Mouse (Mus musculus) heart, embryonic 16.5 days (tissue): ENCODE measurements around the gene Nckap5. TPM values are rescaled to one million over a fixed set of nuclear protein-coding genes. Genes with fewer than 3 reads are reported as not detected.

Experiments
- ATAC-seq: fragments of 200-750 bp; cut with Nextera tagmentation; replicated peaks from 2 replicates; pipeline ENCODE4 v1.8.0; 2017; ENCODE audit warnings: moderate number of reproducible peaks; ENCODE audit not compliant: insufficient read depth, low FRiP score; ENCODE audit errors: extremely low read depth
- H3K27ac ChIP-seq: fragments of 300-500 bp; sonication (generic); 2 replicates; pipeline ENCODE4 v1.5.1; 2014; ENCODE audit warnings: mild to moderate bottlenecking, low read length, control low read depth, moderate library complexity
- H3K27me3 ChIP-seq: fragments of 300-500 bp; sonication (generic); 2 replicates; pipeline ENCODE4 v1.6.1; 2014; ENCODE audit warnings: low read length, mixed read lengths; ENCODE audit not compliant: control insufficient read depth, insufficient read depth
- H3K36me3 ChIP-seq: fragments of 300-500 bp; sonication (generic); 2 replicates; pipeline ENCODE4 v1.6.1; 2014; ENCODE audit not compliant: control insufficient read depth, insufficient read depth
- H3K4me1 ChIP-seq: fragments of 300-500 bp; sonication (generic); 2 replicates; pipeline ENCODE4 v1.6.1; 2014; ENCODE audit warnings: low read length, mixed read lengths; ENCODE audit not compliant: control insufficient read depth, insufficient read depth
- H3K4me2 ChIP-seq: fragments of 300-500 bp; sonication (generic); 2 replicates; pipeline ENCODE4 v1.6.1; 2014; ENCODE audit warnings: low read depth, mild to moderate bottlenecking, control low read depth, low read length
- H3K4me3 ChIP-seq: fragments of 300-500 bp; sonication (generic); 2 replicates; pipeline ENCODE4 v1.5.1; 2014; ENCODE audit warnings: mild to moderate bottlenecking, control low read depth, low read length
- H3K9ac ChIP-seq: fragments of 300-500 bp; sonication (generic); 2 replicates; pipeline ENCODE4 v1.6.1; 2014; ENCODE audit warnings: low read length, control low read depth
- H3K9me3 ChIP-seq: fragments of 300-500 bp; sonication (generic); replicated peaks from 2 replicates; pipeline ENCODE4 v1.6.1; 2016; ENCODE audit warnings: low read length; ENCODE audit not compliant: control insufficient read depth
- WGBS: fragments of 180-500 bp; shearing (Covaris S2); extraction: QIAGEN DNeasy Blood & Tissue Kit; methylation state at CpG from one replicate; pipeline ENCODE4 v1.1.7; 2014; 5-methylcytosine and 5-hydroxymethylcytosine counted together
- polyA plus RNA-seq: library from polyadenylated mRNA; unstranded; fragments of >200 nt; fragmentation: Nextera tagmentation; extraction: Ambion mirVana; gene quantifications from 2 replicates; pipeline ENCODE4 v1.2.1, GENCODE M21; 2015

The Nckap5 gene
- polyA plus RNA-seq, 1 experiment from 2014 or later = 8.0 TPM

DNA sequence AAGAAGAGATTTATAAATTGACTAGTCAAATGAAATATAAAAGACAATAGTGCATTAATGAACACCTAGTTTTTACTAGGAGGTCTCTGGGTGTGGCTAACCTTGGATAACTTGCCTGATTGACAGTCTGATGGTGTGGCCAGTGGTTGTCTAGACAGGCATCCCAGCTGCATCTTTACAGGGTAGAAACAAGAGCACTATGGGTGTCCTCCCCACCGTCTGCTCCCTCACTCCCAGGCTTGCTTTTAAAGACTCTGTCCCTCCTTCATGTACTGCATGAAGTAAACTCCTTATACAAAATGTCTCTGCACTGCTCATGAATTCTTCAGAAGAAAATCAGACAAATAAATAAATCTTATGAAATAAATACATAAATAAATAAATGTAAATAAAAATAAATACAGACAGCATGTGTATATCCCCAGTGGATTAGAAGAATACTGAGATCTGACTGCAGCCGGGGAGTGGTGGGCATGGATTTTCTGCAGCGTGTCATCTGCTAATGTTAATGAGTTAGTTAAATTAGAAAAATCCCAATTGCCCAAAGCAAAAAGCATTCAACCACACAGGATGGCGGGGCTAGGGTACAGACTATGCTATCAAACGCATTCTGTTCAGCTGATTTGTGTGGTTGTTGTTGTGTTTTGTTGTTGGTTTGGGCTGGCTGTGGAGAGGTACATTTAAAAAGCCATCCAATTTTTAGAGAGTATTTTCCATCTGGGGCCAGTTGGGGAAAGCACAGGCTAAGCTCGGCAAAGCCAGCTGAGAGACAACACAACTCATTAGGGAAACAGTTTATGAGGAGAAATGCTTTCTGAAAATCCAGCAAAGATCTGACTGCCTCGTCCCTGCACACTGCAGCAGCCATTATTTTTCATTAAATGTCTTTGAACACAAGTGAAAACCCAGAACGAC is 130.3 kb downstream of the Nckap5 start:
- no peaks in the 10 kb centered on the region for H3K4me1 ChIP-seq
- WGBS = 78% methylated on average over 8 of the region's 8 CpGs
- no peak overlapping the region for H3K9ac ChIP-seq
- H3K4me2 ChIP-seq = no peak overlapping the region
- no peaks in the 10 kb centered on the region for H3K9me3 ChIP-seq
- H3K27me3 ChIP-seq = no peaks in the 10 kb centered on the region
- H3K4me3 ChIP-seq = no peak overlapping the region
- H3K36me3 ChIP-seq = no peaks in the 10 kb centered on the region
- ATAC-seq = no peak
- no peak overlapping the region for H3K27ac ChIP-seq

DNA sequence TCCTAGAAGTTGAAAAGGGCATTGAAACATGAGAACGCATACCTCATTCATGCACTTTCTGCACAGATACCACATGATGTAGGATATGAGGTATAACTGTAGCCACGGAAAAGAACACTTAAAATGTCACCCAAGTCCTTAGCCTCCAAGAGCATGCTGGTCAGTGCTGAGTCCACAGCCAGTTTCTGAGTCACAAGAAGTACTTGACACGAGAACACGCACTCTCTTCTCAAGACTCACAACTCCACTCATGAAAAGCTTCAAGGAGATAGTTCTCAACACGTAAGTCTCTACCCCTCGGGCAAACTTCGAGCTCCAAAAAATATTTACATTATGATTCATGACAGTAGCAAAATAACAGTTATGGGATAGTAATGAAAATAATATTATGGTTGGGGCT is 137.0 kb downstream of the Nckap5 start:
- Histone ChIP-seq H3K4me2 (no peak overlapping the region), H3K4me3 (no peak overlapping the region), H3K9me3 (no peaks in the 10 kb centered on the region), H3K27me3 (no peaks in the 10 kb centered on the region), H3K4me1 (no peaks in the 10 kb centered on the region), H3K36me3 (no peaks in the 10 kb centered on the region), H3K27ac (no peak overlapping the region), H3K9ac (no peak overlapping the region)
- whole genome bisulfite sequencing = 81% methylated on average over 7 of the region's 7 CpGs
- no peak for ATAC-seq

DNA sequence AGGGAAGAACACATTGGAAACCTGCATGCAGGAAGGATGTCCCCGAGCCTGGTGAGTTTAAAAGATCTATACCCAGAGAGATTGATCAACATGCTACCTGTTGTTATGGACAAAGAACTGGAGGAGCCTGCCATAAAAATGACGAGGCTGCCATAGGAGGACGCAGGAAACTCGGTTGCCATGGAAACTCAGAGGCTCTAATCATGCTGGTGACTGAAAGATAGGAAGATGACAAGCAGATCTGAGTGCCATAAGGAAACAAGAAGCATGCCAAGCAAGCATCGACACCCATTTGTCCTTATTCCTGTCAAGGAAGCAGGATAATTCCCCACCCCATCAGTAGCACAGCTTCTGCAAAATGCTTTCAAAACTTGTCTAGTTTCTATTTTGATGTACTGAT is 142.0 kb downstream of the Nckap5 start:
- no peaks in the 10 kb centered on the region for H3K36me3 ChIP-seq
- no peak overlapping the region for H3K4me2 ChIP-seq
- no peak overlapping the region for H3K27ac ChIP-seq
- ATAC-seq = no peak
- H3K4me1 ChIP-seq = peaks cover 13% of the 10 kb centered on the region
- no peak overlapping the region for H3K9ac ChIP-seq
- H3K9me3 ChIP-seq = no peaks in the 10 kb centered on the region
- no peaks in the 10 kb centered on the region for H3K27me3 ChIP-seq
- 57% methylated on average over 5 of the region's 5 CpGs for WGBS
- H3K4me3 ChIP-seq = no peak overlapping the region

DNA sequence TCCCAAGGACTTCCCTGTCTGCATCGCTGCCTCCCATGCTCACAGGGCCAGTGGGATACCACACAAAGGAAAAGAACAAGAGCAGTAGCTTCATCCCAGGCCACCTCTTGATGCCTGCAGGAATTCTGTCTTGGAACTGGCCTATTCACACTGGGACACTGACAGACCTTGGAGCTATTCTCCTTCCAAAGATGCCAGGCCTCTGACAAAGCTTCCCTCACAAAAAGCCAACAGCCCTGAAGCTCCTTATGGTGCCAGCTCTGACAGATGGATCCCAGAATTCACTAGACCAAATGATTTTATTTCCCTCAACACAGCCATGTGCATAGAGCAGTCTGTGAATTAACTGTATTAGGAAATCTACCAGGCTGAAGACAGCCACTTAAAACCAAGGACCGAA is 143.9 kb downstream of the Nckap5 start:
- no peak overlapping the region for H3K4me3 ChIP-seq
- peaks cover 25% of the 10 kb centered on the region for H3K4me1 ChIP-seq
- WGBS = 86% methylated on average over 2 of the region's 2 CpGs
- no peaks in the 10 kb centered on the region for H3K36me3 ChIP-seq
- H3K9ac ChIP-seq = no peak overlapping the region
- no peaks in the 10 kb centered on the region for H3K9me3 ChIP-seq
- no peak overlapping the region for H3K4me2 ChIP-seq
- no peak for ATAC-seq
- H3K27ac ChIP-seq = no peak overlapping the region
- no peaks in the 10 kb centered on the region for H3K27me3 ChIP-seq

DNA sequence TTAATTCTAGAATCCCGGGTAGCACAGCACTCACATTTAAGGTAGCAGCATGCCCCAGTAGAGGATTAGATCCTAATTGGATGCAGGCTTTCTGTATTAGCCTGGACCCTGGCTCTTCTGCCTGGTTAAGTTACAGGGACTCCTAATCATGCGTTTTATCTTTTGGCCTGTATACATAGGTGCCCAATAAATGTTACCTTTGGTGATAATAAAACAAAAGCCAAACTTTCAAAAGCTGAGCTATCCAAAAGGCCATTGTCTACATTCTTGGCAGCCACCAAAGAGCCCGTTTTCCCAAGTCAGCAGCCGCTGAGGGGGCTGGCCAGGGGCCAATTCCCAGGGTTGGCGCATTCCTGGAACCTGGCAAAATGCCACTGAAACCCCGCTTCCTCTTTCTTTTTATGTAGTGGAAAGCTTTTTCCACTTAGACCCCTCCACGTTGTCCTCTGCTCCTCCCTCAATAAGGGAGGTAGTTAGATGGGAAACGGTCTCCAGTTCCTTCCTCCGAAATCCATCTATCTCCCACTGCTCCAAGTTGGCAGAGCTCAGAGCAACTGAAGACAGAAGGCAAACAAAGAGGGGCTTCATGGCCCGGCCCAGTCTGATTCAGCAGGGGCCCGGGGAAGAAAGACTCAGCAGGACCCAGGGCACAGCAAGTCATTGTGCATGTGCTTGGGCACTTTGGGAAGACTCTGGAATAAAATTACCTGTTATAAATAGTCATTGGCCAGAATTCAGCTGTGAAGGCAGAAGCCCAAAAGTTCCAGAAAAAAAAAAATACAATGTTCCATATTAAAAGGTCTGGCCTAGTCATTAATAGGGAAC is 146.8 kb downstream of the Nckap5 start:
- Histone ChIP-seq H3K9me3 (no peaks in the 10 kb centered on the region), H3K4me3 (peak overlapping the region; percentile 39), H3K9ac (peak overlapping the region; percentile 46), H3K27ac (peak overlapping the region; percentile 78), H3K36me3 (no peaks in the 10 kb centered on the region), H3K4me1 (peaks cover 26% of the 10 kb centered on the region), H3K4me2 (peak overlapping the region; percentile 62), H3K27me3 (no peaks in the 10 kb centered on the region)
- WGBS = 14% methylated on average over 11 of the region's 11 CpGs
- peak; percentile 61 for ATAC-seq

DNA sequence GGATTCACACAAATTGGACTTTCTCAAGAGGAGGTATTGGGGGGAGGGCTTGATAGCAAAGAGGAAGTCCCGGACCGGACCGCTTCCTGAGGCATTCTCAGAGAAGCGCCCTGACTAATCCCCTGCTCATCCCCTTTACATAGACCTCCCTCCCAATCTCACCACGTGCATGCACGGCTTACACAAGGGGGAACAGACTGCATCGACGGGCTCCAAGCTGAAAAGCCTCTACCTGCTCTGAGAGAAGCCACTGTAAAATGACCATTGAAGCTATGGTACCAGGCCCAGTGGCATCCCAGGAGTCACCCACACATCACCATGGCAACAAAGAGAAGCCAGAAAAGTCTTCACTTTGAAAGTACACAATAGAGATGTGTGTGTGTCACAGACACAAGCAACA is 148.8 kb downstream of the Nckap5 start:
- no peak; the same call in 1 of the 2 replicates for ATAC-seq
- Histone ChIP-seq H3K4me1 (peaks cover 26% of the 10 kb centered on the region), H3K27me3 (no peaks in the 10 kb centered on the region), H3K4me3 (no peak overlapping the region), H3K9me3 (no peaks in the 10 kb centered on the region), H3K4me2 (no peak overlapping the region), H3K36me3 (no peaks in the 10 kb centered on the region), H3K27ac (no peak overlapping the region), H3K9ac (no peak overlapping the region)
- 27% methylated on average over 8 of the region's 8 CpGs for WGBS

DNA sequence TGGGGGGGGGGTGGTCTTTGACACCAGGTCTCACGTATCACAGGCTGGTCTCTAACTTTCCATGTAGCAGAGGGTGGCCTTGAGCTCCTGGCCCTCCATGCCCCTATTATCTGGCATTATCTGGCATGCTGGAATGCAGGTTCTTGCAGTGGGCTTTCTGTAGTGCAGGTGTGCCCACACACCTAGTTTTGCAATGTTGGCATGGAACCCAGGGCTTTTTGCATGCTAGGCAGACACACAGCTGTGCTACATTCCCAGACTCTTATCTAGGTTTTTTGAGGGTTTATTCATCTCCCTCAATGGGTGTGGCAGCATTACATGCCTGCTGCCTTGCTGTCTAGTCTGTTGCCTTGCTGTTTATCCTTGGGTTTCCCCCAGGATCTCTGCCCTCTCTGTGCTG is 151.3 kb downstream of the Nckap5 start:
- no peak overlapping the region for H3K9ac ChIP-seq
- peaks cover 21% of the 10 kb centered on the region for H3K4me1 ChIP-seq
- 75% methylated on average over 1 of the region's 1 CpGs for WGBS

DNA sequence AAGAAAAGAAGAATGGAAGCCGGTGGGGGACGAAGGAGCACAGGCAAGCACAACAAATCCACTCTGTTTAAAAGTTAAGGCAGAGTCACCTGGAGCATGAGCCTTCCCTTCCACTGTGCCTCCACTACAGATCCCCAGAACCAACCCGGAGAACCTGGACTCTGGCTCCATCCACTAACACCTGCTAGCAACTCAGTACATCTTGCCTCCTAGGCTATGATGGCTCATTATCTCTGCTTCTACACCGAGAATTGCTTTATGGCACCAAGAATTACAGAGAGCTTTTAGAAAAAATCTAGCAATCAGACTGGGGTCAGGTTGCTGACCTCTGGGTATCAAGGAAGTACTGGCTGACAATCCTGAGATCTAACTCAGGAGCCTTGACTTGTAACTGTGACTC is 153.3 kb downstream of the Nckap5 start:
- Histone ChIP-seq H3K9me3 (no peaks in the 10 kb centered on the region), H3K27me3 (no peaks in the 10 kb centered on the region), H3K27ac (no peak overlapping the region), H3K36me3 (no peaks in the 10 kb centered on the region), H3K4me1 (peaks cover 7% of the 10 kb centered on the region), H3K4me2 (no peak overlapping the region), H3K4me3 (no peak overlapping the region), H3K9ac (no peak overlapping the region)
- ATAC-seq = no peak
- WGBS = 37% methylated on average over 4 of the region's 4 CpGs

More for the DNA sequence above, 151.3 kb downstream of the Nckap5 start:
- Histone ChIP-seq H3K4me3 (no peak overlapping the region), H3K4me2 (no peak overlapping the region), H3K36me3 (no peaks in the 10 kb centered on the region), H3K9me3 (no peaks in the 10 kb centered on the region), H3K27ac (no peak overlapping the region), H3K27me3 (no peaks in the 10 kb centered on the region)
- no peak for ATAC-seq

DNA sequence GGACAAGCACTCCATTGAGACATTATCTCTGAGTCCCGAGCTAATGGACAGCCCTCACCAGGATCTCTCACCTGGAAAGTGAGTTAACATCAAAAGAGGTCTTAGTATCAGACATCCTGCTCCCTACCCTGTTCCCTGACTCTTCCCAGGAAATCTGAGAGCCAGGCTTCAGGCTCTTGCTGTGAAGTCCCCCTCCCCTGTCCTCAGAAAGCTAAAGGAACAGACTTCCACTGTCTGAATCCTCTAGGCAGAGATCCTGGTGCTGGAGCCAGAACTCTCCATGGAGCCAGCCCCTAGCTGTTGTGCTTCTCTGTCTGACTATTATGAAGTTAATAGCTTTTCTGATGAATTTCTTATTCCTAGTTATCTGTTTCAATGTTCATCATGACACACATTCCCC is 153.8 kb downstream of the Nckap5 start:
- Histone ChIP-seq H3K27me3 (no peaks in the 10 kb centered on the region), H3K27ac (no peak overlapping the region), H3K4me3 (no peak overlapping the region), H3K4me1 (peaks cover 5% of the 10 kb centered on the region), H3K9me3 (no peaks in the 10 kb centered on the region), H3K9ac (no peak overlapping the region), H3K36me3 (no peaks in the 10 kb centered on the region), H3K4me2 (no peak overlapping the region)
- WGBS = 9% methylated on average over 1 of the region's 1 CpGs
- ATAC-seq = no peak
